Mouse (Mus musculus): Measurements from ENCODE around the gene Mccc1. TPM values are rescaled to one million over a fixed set of nuclear protein-coding genes. Genes with fewer than 3 reads are reported as not detected.

Mccc1 gene
- polyA plus RNA-seq, 1 experiment from 2014 or later, result 36.3 TPM

GRCm38 (mm10) chr3:35971149-35971548 is 29.3 kb downstream of the Mccc1 start:
- DNase-seq (ENCODE audit: low spot score), result no peak
- no peak overlapping the region for H3K4me3 ChIP-seq (ENCODE audit: low read depth, low read length)
- WGBS, result 94% methylated on average over 12 of the region's 12 CpGs
- H3K9me3 ChIP-seq (ENCODE audit: control insufficient read depth, low read length), result no peaks in the 10 kb centered on the region
- no peak overlapping the region for H3K4me2 ChIP-seq (ENCODE audit: low read depth, severe bottlenecking)
- no peaks in the 10 kb centered on the region for H3K27me3 ChIP-seq (ENCODE audit: control insufficient read depth, insufficient read depth, low read length)
- no peak overlapping the region for H3K9ac ChIP-seq (ENCODE audit: low read length)
- ATAC-seq (ENCODE audit: insufficient number of reproducible peaks, low FRiP score, low TSS enrichment, low read depth), result no peak
- H3K4me1 ChIP-seq (ENCODE audit: control insufficient read depth, insufficient read depth, low read length), result no peaks in the 10 kb centered on the region
- no peaks in the 10 kb centered on the region; the same call in 1 of the 2 replicates for H3K36me3 ChIP-seq (ENCODE audit: control insufficient read depth, insufficient read depth, low read length)
- H3K27ac ChIP-seq (replicated peaks; ENCODE audit: low read depth, low read length), result no peak overlapping the region

- 91% methylated on average over 4 of the region's 4 CpGs for WGBS
- H3K36me3 ChIP-seq (ENCODE audit: control insufficient read depth, insufficient read depth, low read length), result no peaks in the 10 kb centered on the region; the same call in 1 of the 2 replicates
Measured at GRCm38 (mm10) chr3:35970441-35970840, 30.0 kb downstream of the Mccc1 start.

DNA sequence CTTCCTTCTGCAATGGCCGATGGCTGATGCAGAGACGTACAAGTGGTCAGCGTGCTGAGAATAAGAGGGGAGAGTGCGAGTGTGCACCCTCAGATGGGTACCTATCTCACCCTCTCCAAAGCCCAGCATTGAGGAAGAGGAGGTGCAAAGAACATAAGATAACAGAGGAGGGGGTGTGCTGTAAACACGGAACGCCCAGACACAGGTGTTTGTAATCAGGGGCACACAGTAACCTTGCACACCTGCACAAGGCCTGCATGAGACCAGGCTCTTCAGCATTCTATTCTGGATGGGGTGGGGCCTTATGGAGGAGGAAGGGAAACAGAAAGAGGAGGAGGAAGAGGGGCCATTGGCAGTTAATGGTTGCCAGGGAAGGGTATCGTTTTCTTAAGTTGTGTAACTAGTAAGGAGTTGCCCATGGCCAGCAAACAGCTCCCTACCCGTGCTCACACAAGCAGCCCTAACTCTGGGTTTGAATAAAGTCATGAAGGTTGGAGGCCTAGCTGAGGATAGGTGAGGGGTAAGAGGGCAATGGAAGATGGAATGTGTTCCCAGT is 33.0 kb downstream of the Mccc1 start:
- Histone ChIP-seq H3K4me1 (ENCODE audit: control insufficient read depth, insufficient read depth, low read length) (no peaks in the 10 kb centered on the region), H3K4me2 (ENCODE audit: low read depth, severe bottlenecking) (no peak overlapping the region), H3K4me3 (ENCODE audit: low read depth, low read length) (no peak overlapping the region), H3K9ac (ENCODE audit: low read length) (no peak overlapping the region), H3K27ac (replicated peaks; ENCODE audit: low read depth, low read length) (no peak overlapping the region), H3K27me3 (ENCODE audit: control insufficient read depth, insufficient read depth, low read length) (no peaks in the 10 kb centered on the region), H3K9me3 (ENCODE audit: control insufficient read depth, low read length) (no peaks in the 10 kb centered on the region), H3K36me3 (ENCODE audit: control insufficient read depth, insufficient read depth, low read length) (peaks cover 2% of the 10 kb centered on the region; the same call in 1 of the 2 replicates)
- WGBS, result 90% methylated on average over 8 of the region's 8 CpGs
- DNase-seq (ENCODE audit: low spot score) (no peak), ATAC-seq (ENCODE audit: insufficient number of reproducible peaks, low FRiP score, low TSS enrichment, low read depth) (no peak)

More at GRCm38 (mm10) chr3:35970441-35970840, 30.0 kb downstream of the Mccc1 start:
- Histone ChIP-seq H3K4me2 (ENCODE audit: low read depth, severe bottlenecking) (no peak overlapping the region), H3K9me3 (ENCODE audit: control insufficient read depth, low read length) (no peaks in the 10 kb centered on the region), H3K27me3 (ENCODE audit: control insufficient read depth, insufficient read depth, low read length) (no peaks in the 10 kb centered on the region), H3K27ac (replicated peaks; ENCODE audit: low read depth, low read length) (no peak overlapping the region), H3K9ac (ENCODE audit: low read length) (no peak overlapping the region), H3K4me1 (ENCODE audit: control insufficient read depth, insufficient read depth, low read length) (no peaks in the 10 kb centered on the region), H3K4me3 (ENCODE audit: low read depth, low read length) (no peak overlapping the region)
- DNase-seq (ENCODE audit: low spot score) (no peak), ATAC-seq (ENCODE audit: insufficient number of reproducible peaks, low FRiP score, low TSS enrichment, low read depth) (no peak)

DNA sequence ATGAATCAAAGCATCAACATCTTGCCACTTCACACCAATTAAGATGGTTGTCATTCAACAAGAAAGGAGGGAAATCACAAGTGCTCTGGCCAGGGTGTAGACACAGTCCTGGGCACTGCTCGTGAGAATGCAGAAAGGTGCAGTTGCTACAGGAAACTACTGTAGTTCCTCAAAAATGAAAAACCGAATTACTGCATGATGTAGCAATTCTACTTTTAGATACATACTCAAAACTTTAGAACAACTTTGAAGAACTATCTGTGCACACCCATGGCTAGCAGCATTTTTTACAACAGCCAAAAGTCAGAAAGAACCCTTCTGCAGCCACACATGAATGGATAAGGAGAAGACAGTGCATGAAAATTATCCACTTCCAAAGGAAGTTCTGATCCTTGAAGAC is 34.0 kb downstream of the Mccc1 start:
- ATAC-seq (ENCODE audit: insufficient number of reproducible peaks, low FRiP score, low TSS enrichment, low read depth) (no peak), DNase-seq (ENCODE audit: low spot score) (no peak)
- H3K27ac ChIP-seq (replicated peaks; ENCODE audit: low read depth, low read length), result no peak overlapping the region
- no peak overlapping the region for H3K4me2 ChIP-seq (ENCODE audit: low read depth, severe bottlenecking)
- no peak overlapping the region for H3K9ac ChIP-seq (ENCODE audit: low read length)
- H3K27me3 ChIP-seq (ENCODE audit: control insufficient read depth, insufficient read depth, low read length), result no peaks in the 10 kb centered on the region
- no peaks in the 10 kb centered on the region for H3K4me1 ChIP-seq (ENCODE audit: control insufficient read depth, insufficient read depth, low read length)
- H3K4me3 ChIP-seq (ENCODE audit: low read depth, low read length), result no peak overlapping the region
- H3K36me3 ChIP-seq (ENCODE audit: control insufficient read depth, insufficient read depth, low read length), result peaks cover 2% of the 10 kb centered on the region; the same call in 1 of the 2 replicates
- no peaks in the 10 kb centered on the region for H3K9me3 ChIP-seq (ENCODE audit: control insufficient read depth, low read length)
- 97% methylated on average over 2 of the region's 2 CpGs for WGBS

DNA sequence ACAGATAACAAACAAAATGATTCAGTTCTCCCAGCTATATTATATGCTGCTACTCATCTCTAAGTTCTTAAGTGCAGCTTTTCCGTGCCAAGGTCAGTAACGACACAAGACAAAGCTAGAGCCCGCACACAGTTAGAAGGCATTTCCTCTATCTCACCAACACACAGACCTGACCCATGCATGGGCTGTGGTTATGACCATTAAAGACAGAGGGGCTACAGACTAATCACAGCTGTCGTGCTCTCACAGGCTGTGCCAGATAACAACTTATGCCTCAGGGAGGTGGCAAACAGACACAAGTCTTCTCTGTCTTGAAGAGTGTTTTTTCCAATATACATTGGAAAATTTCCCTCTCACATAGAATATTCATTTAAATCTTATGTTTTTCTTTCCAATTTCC is 35.5 kb downstream of the Mccc1 start:
- Histone ChIP-seq H3K36me3 (ENCODE audit: control insufficient read depth, insufficient read depth, low read length) (peaks cover 4% of the 10 kb centered on the region; the same call in 1 of the 2 replicates), H3K4me3 (ENCODE audit: low read depth, low read length) (no peak overlapping the region), H3K4me1 (ENCODE audit: control insufficient read depth, insufficient read depth, low read length) (no peaks in the 10 kb centered on the region), H3K27ac (replicated peaks; ENCODE audit: low read depth, low read length) (no peak overlapping the region), H3K4me2 (ENCODE audit: low read depth, severe bottlenecking) (no peak overlapping the region), H3K27me3 (ENCODE audit: control insufficient read depth, insufficient read depth, low read length) (no peaks in the 10 kb centered on the region), H3K9me3 (ENCODE audit: control insufficient read depth, low read length) (no peaks in the 10 kb centered on the region), H3K9ac (ENCODE audit: low read length) (no peak overlapping the region)
- WGBS, result 92% methylated on average over 4 of the region's 4 CpGs
- ATAC-seq (ENCODE audit: insufficient number of reproducible peaks, low FRiP score, low TSS enrichment, low read depth), result no peak
- DNase-seq (ENCODE audit: low spot score), result no peak

DNA sequence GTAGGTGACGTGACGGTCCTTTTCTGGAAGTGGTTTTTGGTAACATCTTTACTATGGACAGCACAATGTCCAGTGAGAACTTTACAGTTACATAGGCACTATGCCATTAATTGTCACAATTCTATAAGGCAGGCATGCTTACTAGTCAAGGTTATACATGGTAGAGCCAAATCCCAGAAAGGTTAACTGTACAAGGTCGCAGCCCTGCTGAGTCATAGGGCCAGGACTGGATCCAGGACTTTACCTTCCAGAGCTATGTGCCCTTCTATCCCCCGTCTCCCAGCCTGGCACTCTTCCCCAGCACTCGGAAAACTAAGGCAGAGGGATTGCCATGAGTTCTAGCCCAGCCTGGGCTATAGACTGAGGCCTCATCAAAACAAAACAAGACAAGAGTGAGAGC is 36.6 kb downstream of the Mccc1 start:
- H3K4me1 ChIP-seq (ENCODE audit: control insufficient read depth, insufficient read depth, low read length), result no peaks in the 10 kb centered on the region
- no peaks in the 10 kb centered on the region for H3K9me3 ChIP-seq (ENCODE audit: control insufficient read depth, low read length)
- H3K36me3 ChIP-seq (ENCODE audit: control insufficient read depth, insufficient read depth, low read length), result peaks cover 6% of the 10 kb centered on the region; the same call in 1 of the 2 replicates
- no peak overlapping the region for H3K4me3 ChIP-seq (ENCODE audit: low read depth, low read length)
- H3K4me2 ChIP-seq (ENCODE audit: low read depth, severe bottlenecking), result no peak overlapping the region
- DNase-seq (ENCODE audit: low spot score) (no peak), ATAC-seq (ENCODE audit: insufficient number of reproducible peaks, low FRiP score, low TSS enrichment, low read depth) (no peak)
- H3K27me3 ChIP-seq (ENCODE audit: control insufficient read depth, insufficient read depth, low read length), result no peaks in the 10 kb centered on the region
- 93% methylated on average over 5 of the region's 5 CpGs for WGBS
- H3K9ac ChIP-seq (ENCODE audit: low read length), result no peak overlapping the region
- H3K27ac ChIP-seq (replicated peaks; ENCODE audit: low read depth, low read length), result no peak overlapping the region

- no peak overlapping the region for H3K27ac ChIP-seq (replicated peaks; ENCODE audit: low read depth, low read length)
- no peak overlapping the region for H3K4me2 ChIP-seq (ENCODE audit: low read depth, severe bottlenecking)
- peaks cover 6% of the 10 kb centered on the region; the same call in 1 of the 2 replicates for H3K36me3 ChIP-seq (ENCODE audit: control insufficient read depth, insufficient read depth, low read length)
- no peaks in the 10 kb centered on the region for H3K9me3 ChIP-seq (ENCODE audit: control insufficient read depth, low read length)
- H3K9ac ChIP-seq (ENCODE audit: low read length), result no peak overlapping the region
- no peak for DNase-seq (ENCODE audit: low spot score)
- 83% methylated on average over 4 of the region's 4 CpGs for WGBS
- no peaks in the 10 kb centered on the region for H3K27me3 ChIP-seq (ENCODE audit: control insufficient read depth, insufficient read depth, low read length)
- H3K4me1 ChIP-seq (ENCODE audit: control insufficient read depth, insufficient read depth, low read length), result no peaks in the 10 kb centered on the region
- no peak for ATAC-seq (ENCODE audit: insufficient number of reproducible peaks, low FRiP score, low TSS enrichment, low read depth)
- H3K4me3 ChIP-seq (ENCODE audit: low read depth, low read length), result no peak overlapping the region
Measured at GRCm38 (mm10) chr3:35963401-35963800, 37.1 kb downstream of the Mccc1 start.

GRCm38 (mm10) chr3:35962967-35963366 is 37.5 kb downstream of the Mccc1 start:
- peaks cover 6% of the 10 kb centered on the region; the same call in 1 of the 2 replicates for H3K36me3 ChIP-seq (ENCODE audit: control insufficient read depth, insufficient read depth, low read length)

DNA sequence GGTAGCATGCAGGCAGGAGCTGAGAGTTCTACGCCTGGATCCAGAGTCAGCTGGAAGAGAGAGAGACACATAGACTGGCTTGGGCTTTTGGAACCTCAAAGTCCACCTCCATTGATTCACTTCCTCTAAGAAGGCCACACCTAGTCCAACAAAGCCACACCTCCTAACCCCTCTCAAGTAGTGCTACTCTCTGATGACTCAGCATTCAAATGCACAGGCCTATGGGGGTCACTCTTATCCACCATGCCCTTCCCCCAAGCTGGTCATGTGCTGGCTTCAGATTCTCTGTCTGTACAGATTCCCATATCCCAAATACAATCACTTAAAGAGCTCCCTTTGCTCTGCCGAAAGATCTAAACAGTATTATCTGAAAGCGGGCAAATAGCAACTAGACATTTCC is 43.2 kb downstream of the Mccc1 start:
- Histone ChIP-seq H3K27me3 (ENCODE audit: control insufficient read depth, insufficient read depth, low read length) (no peaks in the 10 kb centered on the region), H3K4me3 (ENCODE audit: low read depth, low read length) (no peak overlapping the region), H3K4me1 (ENCODE audit: control insufficient read depth, insufficient read depth, low read length) (peaks cover 2% of the 10 kb centered on the region; the same call in 1 of the 2 replicates), H3K27ac (replicated peaks; ENCODE audit: low read depth, low read length) (no peak overlapping the region), H3K4me2 (ENCODE audit: low read depth, severe bottlenecking) (no peak overlapping the region), H3K9ac (ENCODE audit: low read length) (no peak overlapping the region), H3K36me3 (ENCODE audit: control insufficient read depth, insufficient read depth, low read length) (peaks cover 4% of the 10 kb centered on the region; the same call in 1 of the 2 replicates), H3K9me3 (ENCODE audit: control insufficient read depth, low read length) (no peaks in the 10 kb centered on the region)
- ATAC-seq (ENCODE audit: insufficient number of reproducible peaks, low FRiP score, low TSS enrichment, low read depth), result no peak
- 96% methylated on average over 3 of the region's 3 CpGs for WGBS
- no peak for DNase-seq (ENCODE audit: low spot score)

More at GRCm38 (mm10) chr3:35962967-35963366, 37.5 kb downstream of the Mccc1 start:
- no peak overlapping the region for H3K4me3 ChIP-seq (ENCODE audit: low read depth, low read length)
- no peaks in the 10 kb centered on the region for H3K9me3 ChIP-seq (ENCODE audit: control insufficient read depth, low read length)
- no peak overlapping the region for H3K27ac ChIP-seq (replicated peaks; ENCODE audit: low read depth, low read length)
- no peak overlapping the region for H3K4me2 ChIP-seq (ENCODE audit: low read depth, severe bottlenecking)
- H3K27me3 ChIP-seq (ENCODE audit: control insufficient read depth, insufficient read depth, low read length), result no peaks in the 10 kb centered on the region
- H3K4me1 ChIP-seq (ENCODE audit: control insufficient read depth, insufficient read depth, low read length), result no peaks in the 10 kb centered on the region
- no peak for ATAC-seq (ENCODE audit: insufficient number of reproducible peaks, low FRiP score, low TSS enrichment, low read depth)
- no peak overlapping the region for H3K9ac ChIP-seq (ENCODE audit: low read length)
- 90% methylated on average over 5 of the region's 5 CpGs for WGBS
- DNase-seq (ENCODE audit: low spot score), result no peak
